Mouse (Mus musculus) frontal cortex, postnatal 25 days (tissue): ENCODE data around the gene Ubac2.

Experiments used
- DNase-seq, 2 experiments: peaks; one replicate each; pipeline ENCODE4 v3.0.0; 2022; ENCODE audit warnings: low spot score in 2 of 2

Ubac2 gene

GRCm38 (mm10) chr14:121949897-121950296 lies 71.5 kb downstream of the Ubac2 start:
- no peak for DNase-seq

GRCm38 (mm10) chr14:121951399-121952045 lies 73.1 kb downstream of the Ubac2 start:
- DNase-seq = no peak

GRCm38 (mm10) chr14:121952046-121952400 lies 73.6 kb downstream of the Ubac2 start:
- DNase-seq = no peak

- no peak for DNase-seq
Measured at GRCm38 (mm10) chr14:121954129-121954528, 75.7 kb downstream of the Ubac2 start.

GRCm38 (mm10) chr14:121954608-121955007 lies 76.2 kb downstream of the Ubac2 start:
- no peak for DNase-seq

- DNase-seq = no peak
Measured at GRCm38 (mm10) chr14:121955176-121955795, 76.9 kb downstream of the Ubac2 start.

- no peak for DNase-seq
Measured at GRCm38 (mm10) chr14:121956291-121956690, 77.9 kb downstream of the Ubac2 start.

GRCm38 (mm10) chr14:121957176-121957871 lies 78.9 kb downstream of the Ubac2 start:
- no peak for DNase-seq

- no peak for DNase-seq
Measured at GRCm38 (mm10) chr14:121958041-121958750, 79.8 kb downstream of the Ubac2 start.

- no peak for DNase-seq
Measured at GRCm38 (mm10) chr14:121958751-121959537, 80.5 kb downstream of the Ubac2 start.

- DNase-seq = no peak
Measured at GRCm38 (mm10) chr14:121959538-121959980, 81.1 kb downstream of the Ubac2 start.

GRCm38 (mm10) chr14:121960031-121960430 lies 81.6 kb downstream of the Ubac2 start:
- DNase-seq = no peak

GRCm38 (mm10) chr14:121960531-121960930 lies 82.1 kb downstream of the Ubac2 start:
- DNase-seq = no peak

- no peak for DNase-seq
Measured at GRCm38 (mm10) chr14:121960997-121961396, 82.6 kb downstream of the Ubac2 start.

- no peak for DNase-seq
Measured at GRCm38 (mm10) chr14:121961496-121962127, 83.2 kb downstream of the Ubac2 start.

GRCm38 (mm10) chr14:121962128-121962890 lies 83.9 kb downstream of the Ubac2 start:
- no peak for DNase-seq

GRCm38 (mm10) chr14:121963251-121963941 lies 85.0 kb downstream of the Ubac2 start:
- DNase-seq = no peak

- no peak for DNase-seq
Measured at GRCm38 (mm10) chr14:121963942-121964335, 85.5 kb downstream of the Ubac2 start.

GRCm38 (mm10) chr14:121964990-121965389 lies 86.6 kb downstream of the Ubac2 start, which contains the start of gene Gpr183:
TSS of gene Gpr183 (minus strand) at chr14:121965195.
- no peak for DNase-seq

- DNase-seq = no peak
Measured at GRCm38 (mm10) chr14:121965461-121965860, 87.0 kb downstream of the Ubac2 start.
